Mouse (Mus musculus) bone marrow, adult 2 months (tissue): ENCODE data around the gene Cadm4. TPM values are rescaled to one million over a fixed set of nuclear protein-coding genes. Genes with fewer than 3 reads are reported as not detected.

ENCODE experiments used
- H3K27ac ChIP-seq: fragments of 200-500 bp; 2 replicates; pipeline ENCODE4 v1.5.1; 2012; ENCODE audit warnings: low read depth, mild to moderate bottlenecking, control low read depth, inconsistent platforms, low read length; ENCODE audit not compliant: control insufficient read depth, poor library complexity, insufficient read depth
- H3K4me1 ChIP-seq: fragments of 200-500 bp; 2 replicates; pipeline ENCODE4 v1.6.1; 2011; ENCODE audit warnings: low read length; ENCODE audit not compliant: control insufficient read depth, insufficient read depth
- H3K4me3 ChIP-seq: fragments of 200-500 bp; replicated peaks from 2 replicates; pipeline ENCODE3; 2011; ENCODE audit warnings: mild to moderate bottlenecking, low read depth, low read length, control low read depth; ENCODE audit not compliant: control insufficient read depth
- CTCF ChIP-seq: fragments of 200-500 bp; IDR thresholded peaks from 2 replicates; pipeline ENCODE4 v1.5.1; 2011; ENCODE audit warnings: low read length, control low read depth; ENCODE audit not compliant: control insufficient read depth, insufficient read depth
- POLR2A ChIP-seq: fragments of 200-500 bp; IDR thresholded peaks from 2 replicates; pipeline ENCODE4 v1.6.1; 2011; ENCODE audit warnings: low read depth, mild to moderate bottlenecking, control low read depth, low read length, borderline replicate concordance; ENCODE audit not compliant: control insufficient read depth
- whole genome bisulfite sequencing: fragments of 180-500 bp; shearing (Covaris S2); methylation state at CpG from one replicate; pipeline ENCODE4 v1.1.7; 2018; 5-methylcytosine and 5-hydroxymethylcytosine counted together
- polyA plus RNA-seq: library from polyadenylated mRNA; stranded (reverse); fragments of >200 nt; gene quantifications from 2 replicates; pipeline ENCODE4 v1.2.4, GENCODE M21; 2011; ENCODE audit warnings: low replicate concordance; ENCODE audit not compliant: missing spikeins, insufficient read depth, insufficient read length

Gene Cadm4
- polyA plus RNA-seq, 1 experiment = 1.4 TPM

GRCm38 (mm10) chr7:24459843-24460242 is 22.0 kb upstream of the Cadm4 start:
- 64% methylated on average over 3 of the region's 3 CpGs for WGBS
- Histone ChIP-seq H3K4me3 (no peak overlapping the region), H3K27ac (peak overlapping the region; percentile 85), H3K4me1 (peaks cover 9% of the 10 kb centered on the region)
- TF ChIP-seq CTCF (no peak), POLR2A (no peak)

GRCm38 (mm10) chr7:24461376-24462051 is 20.3 kb upstream of the Cadm4 start:
- peak overlapping the region; percentile 40 for H3K4me3 ChIP-seq
- WGBS = 30% methylated on average over 14 of the region's 14 CpGs
- H3K27ac ChIP-seq = peak overlapping the region; percentile 85
- no peak for TF ChIP-seq CTCF
- no peak for TF ChIP-seq POLR2A
- peaks cover 12% of the 10 kb centered on the region for H3K4me1 ChIP-seq

GRCm38 (mm10) chr7:24462388-24463319 is 19.2 kb upstream of the Cadm4 start, which contains the start of gene Plaur:
Gene Plaur (plus strand): TSS chr7:24462484.
- Histone ChIP-seq H3K4me1 (peaks cover 8% of the 10 kb centered on the region), H3K4me3 (peak within 1 kb of the TSS; percentile 87), H3K27ac (peak within 1 kb of the TSS; percentile 90)
- TF ChIP-seq POLR2A (peak; percentile 90), CTCF (no peak)
- under 1% methylated on average over 27 of the region's 27 CpGs for WGBS

GRCm38 (mm10) chr7:24466835-24467234 is 15.0 kb upstream of the Cadm4 start:
- TF ChIP-seq CTCF (no peak), POLR2A (no peak)
- peak overlapping the region; percentile 38 for H3K27ac ChIP-seq
- 30% methylated on average over 6 of the region's 6 CpGs for WGBS

GRCm38 (mm10) chr7:24467886-24468285 is 13.9 kb upstream of the Cadm4 start:
- Histone ChIP-seq H3K4me1 (peaks cover 5% of the 10 kb centered on the region), H3K4me3 (no peak overlapping the region), H3K27ac (no peak overlapping the region)
- TF ChIP-seq CTCF (no peak), POLR2A (no peak)
- 81% methylated on average over 5 of the region's 5 CpGs for WGBS

More at GRCm38 (mm10) chr7:24466835-24467234, 15.0 kb upstream of the Cadm4 start:
- Histone ChIP-seq H3K4me3 (peak overlapping the region; percentile 40), H3K4me1 (peaks cover 5% of the 10 kb centered on the region)

- no peak overlapping the region for H3K4me3 ChIP-seq
- no peak overlapping the region for H3K27ac ChIP-seq
- H3K4me1 ChIP-seq = peaks cover 5% of the 10 kb centered on the region
- WGBS = 85% methylated on average over 3 of the region's 3 CpGs
- TF ChIP-seq POLR2A (no peak), CTCF (0 out of 2 replicates have a peak, but pooled peaks have one; percentile 32)
Observed at GRCm38 (mm10) chr7:24469126-24469525, 12.7 kb upstream of the Cadm4 start.

GRCm38 (mm10) chr7:24470356-24470755 is 11.5 kb upstream of the Cadm4 start:
- no peak for TF ChIP-seq POLR2A
- no peak for TF ChIP-seq CTCF
- H3K27ac ChIP-seq = no peak overlapping the region
- no peak overlapping the region for H3K4me3 ChIP-seq
- 81% methylated on average over 7 of the region's 7 CpGs for WGBS
- peaks cover 3% of the 10 kb centered on the region; the same call in 1 of the 2 replicates for H3K4me1 ChIP-seq

GRCm38 (mm10) chr7:24472442-24472841 is 9.4 kb upstream of the Cadm4 start:
- Histone ChIP-seq H3K27ac (no peak overlapping the region), H3K4me3 (no peak overlapping the region), H3K4me1 (peaks cover 1% of the 10 kb centered on the region; the same call in 1 of the 2 replicates)
- no peak for TF ChIP-seq CTCF
- TF ChIP-seq POLR2A = no peak
- WGBS = 67% methylated on average over 6 of the region's 6 CpGs
